Mouse (Mus musculus): ENCODE data around the gene Gpc6.

The Gpc6 gene

GRCm38 (mm10) chr14:117256192-117256591 lies 331.1 kb downstream of the Gpc6 start:
- no peak for DNase-seq

- no peak for DNase-seq
These were observed 340.5 kb downstream of the Gpc6 start for GRCm38 (mm10) chr14:117265653-117266052.

DNA sequence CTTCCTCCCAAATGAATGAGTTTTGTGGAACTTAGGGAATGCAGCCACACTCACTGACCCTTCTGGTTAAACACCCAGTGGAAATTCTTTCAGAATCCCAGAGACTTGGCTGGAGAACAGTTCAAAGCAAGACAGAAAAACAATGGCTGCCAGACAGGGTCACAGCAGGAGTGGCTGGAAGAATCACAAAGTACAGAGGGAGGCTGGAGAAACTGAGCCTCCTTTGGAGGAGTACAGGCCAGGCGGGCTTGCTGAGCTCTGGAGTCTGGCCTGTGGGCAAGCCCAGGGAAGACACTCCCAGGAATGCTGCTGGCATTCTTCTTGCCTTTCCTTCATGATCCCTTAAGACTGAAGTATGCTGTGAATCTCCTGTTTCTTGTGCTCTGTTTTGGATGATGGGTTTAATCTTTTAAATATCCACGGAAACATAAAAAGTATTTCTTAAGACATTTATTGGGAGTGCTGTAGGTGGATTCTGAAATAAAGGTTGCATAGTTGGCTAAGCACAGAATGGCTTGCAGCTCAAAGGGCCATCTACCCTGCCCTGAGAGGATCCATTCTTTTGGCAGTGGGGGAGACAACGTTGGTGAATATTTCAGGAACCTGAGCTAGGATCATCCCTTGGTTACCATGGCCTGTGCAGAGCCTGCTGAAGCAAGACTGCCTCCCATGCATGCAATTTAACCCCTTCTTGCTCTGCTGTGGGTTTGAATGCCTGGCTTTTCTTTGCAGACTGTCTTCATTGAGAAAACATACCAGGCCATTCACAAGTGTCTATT lies 342.9 kb downstream of the Gpc6 start:
- no peak for DNase-seq

DNA sequence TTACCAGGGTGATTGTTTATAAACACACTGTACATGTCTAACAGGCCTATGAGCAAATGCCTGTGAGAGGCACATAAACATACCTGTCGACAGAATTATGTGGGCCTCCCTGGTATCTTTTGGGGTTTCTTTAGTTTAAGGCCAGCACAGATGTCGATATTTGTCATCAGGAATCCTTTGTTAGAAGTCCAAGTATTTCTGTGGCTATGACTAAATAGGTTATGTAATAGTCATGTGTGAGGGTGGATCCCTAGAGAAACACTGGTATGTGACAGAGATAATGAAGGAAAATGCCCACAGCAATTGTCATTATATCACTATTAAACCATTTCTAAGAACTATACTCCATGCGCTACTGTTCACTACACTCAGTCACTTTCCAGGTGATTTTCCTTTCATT lies 358.5 kb downstream of the Gpc6 start:
- DNase-seq = no peak

DNA sequence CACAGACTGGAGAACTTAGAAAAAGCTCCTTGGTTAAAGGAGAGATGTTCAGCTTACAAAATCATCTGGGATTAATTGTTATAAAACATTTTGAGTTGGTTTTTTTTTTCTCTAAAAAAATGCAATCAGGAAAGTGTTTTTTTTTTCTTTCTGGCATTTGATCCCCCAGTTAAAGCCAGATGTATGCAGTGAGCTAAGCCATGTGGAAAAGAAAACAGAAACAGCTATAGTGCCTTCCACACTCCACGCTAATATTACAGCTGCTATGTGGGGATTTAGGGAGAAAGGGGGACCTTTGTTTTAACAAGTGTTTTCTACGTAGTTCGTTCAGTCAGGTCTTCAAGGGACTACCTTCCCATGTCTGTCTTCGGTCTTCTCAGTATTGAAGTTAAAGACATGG lies 368.6 kb downstream of the Gpc6 start:
- DNase-seq = no peak

GRCm38 (mm10) chr14:117296207-117296838 lies 371.2 kb downstream of the Gpc6 start:
- DNase-seq = no peak

DNA sequence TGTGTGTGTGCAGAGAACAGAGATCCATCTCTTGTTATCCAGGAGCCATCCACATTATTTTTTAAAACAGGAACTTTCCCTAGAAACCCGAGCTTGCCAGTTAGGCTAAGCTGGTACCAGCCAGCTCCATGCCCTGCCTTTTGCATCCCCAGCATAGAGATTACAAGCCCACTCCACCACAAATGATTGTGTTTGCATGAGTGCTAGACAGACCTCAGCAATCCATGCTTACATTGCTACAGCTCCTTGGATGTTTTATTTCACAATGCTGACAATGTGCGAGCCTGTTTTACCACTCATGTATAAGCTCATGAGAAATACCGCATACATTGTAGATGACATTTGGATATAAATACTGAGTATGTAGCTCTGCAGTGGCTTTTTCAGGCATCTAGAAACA lies 375.9 kb downstream of the Gpc6 start:
- DNase-seq = no peak

DNA sequence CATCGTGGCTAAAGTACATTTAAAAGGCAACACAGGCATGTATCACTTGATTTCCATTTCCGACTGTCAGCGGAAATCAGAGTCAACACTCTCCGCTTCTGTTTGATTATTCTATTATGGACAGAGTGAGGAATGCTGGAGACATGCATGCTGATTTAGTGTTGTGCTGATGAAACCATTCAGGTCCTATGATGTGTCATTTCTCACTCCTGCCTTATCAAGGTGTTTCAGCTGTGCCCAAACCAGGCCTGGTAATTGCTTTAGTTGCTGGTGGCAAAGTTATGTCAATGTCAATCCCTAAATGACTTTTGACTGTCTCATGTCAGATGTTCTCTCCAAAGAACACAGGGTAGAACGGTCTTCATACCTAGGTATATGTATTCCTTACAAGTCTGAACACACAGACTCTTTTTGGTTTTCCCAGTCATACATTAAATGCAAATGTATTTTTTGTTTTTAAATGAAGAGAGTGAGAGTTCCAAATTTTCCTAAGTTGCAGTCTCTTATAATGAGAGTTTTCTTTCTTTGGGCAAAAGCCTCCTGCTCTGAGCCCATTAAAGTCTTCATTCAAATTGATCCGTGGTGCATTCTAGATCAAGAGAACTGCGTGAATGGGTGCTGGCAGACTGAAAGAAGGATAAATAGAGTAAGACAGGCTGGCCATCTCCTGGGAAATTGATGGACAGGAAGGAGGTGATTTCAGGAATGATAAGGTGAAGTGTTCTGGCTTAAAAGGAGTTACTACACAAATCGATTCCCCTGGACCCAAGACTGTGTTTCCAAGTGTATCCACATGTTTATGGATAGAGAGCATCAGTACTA lies 379.0 kb downstream of the Gpc6 start:
- DNase-seq = no peak

DNA sequence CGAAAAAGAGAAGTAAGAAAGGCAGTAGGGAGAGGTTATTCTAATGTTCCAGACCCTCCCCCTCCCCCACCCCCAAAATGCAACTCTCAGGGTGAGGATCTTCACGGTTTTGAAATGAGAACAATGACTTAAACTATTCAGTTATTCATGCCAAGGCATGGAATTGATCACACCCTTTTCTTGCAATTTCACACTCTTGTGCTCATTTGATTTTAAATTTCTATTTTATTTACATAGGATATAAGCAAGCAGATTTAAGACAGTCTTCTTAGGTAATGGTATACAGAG lies 379.6 kb downstream of the Gpc6 start:
- DNase-seq = no peak

- no peak for DNase-seq
These were observed 384.9 kb downstream of the Gpc6 start for GRCm38 (mm10) chr14:117309997-117310520.

GRCm38 (mm10) chr14:117324214-117324613 lies 399.1 kb downstream of the Gpc6 start:
- no peak for DNase-seq

DNA sequence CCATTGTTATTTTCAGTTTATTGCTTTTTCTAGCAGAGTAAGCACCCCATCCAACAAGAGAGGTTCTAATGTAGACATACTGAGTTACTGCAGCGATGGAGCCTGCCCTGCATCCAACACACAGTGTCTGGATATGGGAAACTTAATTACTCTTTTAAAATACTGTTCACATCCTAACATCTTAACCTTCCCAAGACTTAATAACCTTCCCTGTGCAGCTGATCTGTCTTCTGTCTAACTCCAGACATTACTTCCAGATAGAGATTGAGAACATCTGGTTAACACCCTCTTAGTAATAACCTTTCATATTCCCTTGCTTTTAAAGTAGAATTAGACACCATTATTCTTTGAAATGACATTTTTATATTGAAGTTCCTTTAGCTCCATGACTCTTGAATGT lies 407.1 kb downstream of the Gpc6 start:
- DNase-seq = no peak

DNA sequence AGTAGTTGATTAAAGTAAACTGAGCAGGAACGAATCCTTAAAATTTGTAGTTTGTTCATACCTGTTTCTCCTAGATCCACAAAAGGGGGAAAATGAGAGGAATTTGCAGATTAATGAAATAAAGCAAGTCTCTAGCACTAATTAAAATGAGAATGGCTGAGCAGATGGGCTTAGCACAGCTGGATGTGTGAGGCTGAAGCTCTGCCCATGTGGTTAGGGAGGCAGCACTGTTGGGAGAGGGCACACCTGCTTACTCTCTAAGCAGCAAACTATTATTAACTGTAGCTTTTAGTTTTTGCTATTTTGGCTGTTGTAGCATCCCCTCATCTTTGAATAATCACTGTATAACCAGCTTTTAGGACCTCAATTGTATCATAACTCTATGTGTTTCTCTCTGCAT lies 412.2 kb downstream of the Gpc6 start:
- DNase-seq = no peak

DNA sequence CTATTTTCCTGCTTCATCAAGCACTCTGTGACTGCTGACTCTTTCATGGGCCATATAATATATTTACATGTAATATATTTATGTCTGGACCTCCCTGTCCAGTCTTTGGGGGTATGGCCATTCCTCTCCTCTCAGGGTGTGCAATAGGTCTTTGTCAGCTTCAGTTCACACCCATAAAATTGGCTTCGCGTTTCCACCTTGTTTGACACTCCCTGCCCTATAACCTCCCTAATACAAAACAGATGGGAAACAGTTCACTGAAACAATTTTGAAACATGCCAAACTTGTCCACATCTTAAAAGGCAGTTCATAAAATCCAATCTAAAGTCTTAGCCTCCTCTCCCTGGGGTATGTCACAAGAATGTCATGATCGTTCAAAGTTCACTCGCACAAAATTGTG lies 415.4 kb downstream of the Gpc6 start:
- DNase-seq = no peak

DNA sequence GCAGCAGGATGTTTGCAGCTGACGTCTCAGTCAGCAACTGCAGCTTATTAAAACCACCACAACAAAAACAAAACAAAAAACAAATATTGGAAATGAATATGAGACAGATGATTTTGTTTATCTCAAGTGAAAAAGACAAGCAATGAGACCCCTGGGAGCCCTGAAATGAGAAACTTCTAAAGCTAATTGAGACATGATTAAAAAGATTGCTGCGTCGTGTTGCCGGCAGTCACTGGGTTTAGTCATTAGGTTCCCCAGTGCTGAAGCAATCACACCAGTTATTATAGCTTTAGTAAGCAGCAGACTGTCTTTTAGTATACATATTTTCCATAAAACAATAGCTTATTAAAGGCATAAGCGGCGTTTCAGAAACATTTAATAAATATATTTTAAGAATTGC lies 419.4 kb downstream of the Gpc6 start:
- DNase-seq = no peak

GRCm38 (mm10) chr14:117346372-117346885 lies 421.3 kb downstream of the Gpc6 start:
- DNase-seq = no peak

- DNase-seq = no peak
These were observed 426.2 kb downstream of the Gpc6 start for GRCm38 (mm10) chr14:117351296-117351695.

DNA sequence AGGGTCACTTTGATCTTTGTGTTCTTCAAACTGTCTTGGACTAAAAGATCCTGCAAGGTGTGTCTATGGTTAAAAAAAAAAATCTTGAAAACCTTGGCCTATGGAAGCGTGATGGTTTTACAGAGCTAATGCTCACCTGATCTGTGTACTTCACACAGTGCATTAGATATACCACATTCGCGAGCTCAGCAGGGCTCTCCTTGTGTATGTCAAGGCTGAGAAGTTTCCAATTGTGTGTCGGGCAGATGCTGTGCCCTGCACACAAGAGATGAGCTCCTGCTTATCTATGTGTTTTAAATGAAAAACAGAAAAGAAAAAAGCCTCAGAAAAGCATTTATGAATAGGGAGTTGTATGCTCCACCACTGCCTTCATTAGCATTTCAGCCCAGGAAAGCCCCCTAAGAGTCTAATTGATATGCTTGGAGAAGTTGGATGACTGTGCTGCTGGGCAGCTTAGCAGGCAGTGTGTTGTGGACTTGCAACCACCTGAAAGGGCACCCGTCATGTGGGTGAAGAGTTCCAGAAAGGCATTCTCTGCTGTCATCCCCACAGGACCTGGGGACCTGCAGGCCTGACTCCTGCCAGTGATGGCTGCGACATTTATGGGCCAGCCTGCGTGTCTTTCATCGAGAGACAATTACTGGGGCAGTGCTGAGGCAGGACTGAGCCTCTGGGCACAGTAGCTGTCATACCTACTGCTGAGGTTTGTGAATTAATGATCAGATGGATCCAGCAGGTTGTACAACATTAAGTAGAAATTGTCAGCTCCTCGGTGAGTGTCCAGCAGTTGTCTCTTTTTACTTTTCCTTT lies 436.2 kb downstream of the Gpc6 start:
- no peak for DNase-seq

DNA sequence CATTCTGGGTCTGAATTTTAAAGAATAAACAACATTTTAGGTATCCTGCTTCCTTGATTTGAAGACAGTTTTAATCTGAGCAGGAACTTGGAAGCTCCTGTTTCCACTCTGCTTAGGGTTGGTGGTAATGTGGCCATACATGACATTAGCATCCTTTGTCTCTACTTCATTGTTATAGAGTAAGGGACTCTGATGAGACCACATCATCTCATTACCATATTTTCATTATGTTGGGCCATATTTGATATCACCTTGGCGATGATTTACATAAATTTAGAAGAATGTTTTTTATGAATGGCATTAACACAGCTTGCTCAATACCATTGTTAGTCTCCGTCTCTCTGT lies 436.8 kb downstream of the Gpc6 start:
- no peak for DNase-seq

GRCm38 (mm10) chr14:117369331-117369866 lies 444.3 kb downstream of the Gpc6 start:
- DNase-seq = no peak

DNA sequence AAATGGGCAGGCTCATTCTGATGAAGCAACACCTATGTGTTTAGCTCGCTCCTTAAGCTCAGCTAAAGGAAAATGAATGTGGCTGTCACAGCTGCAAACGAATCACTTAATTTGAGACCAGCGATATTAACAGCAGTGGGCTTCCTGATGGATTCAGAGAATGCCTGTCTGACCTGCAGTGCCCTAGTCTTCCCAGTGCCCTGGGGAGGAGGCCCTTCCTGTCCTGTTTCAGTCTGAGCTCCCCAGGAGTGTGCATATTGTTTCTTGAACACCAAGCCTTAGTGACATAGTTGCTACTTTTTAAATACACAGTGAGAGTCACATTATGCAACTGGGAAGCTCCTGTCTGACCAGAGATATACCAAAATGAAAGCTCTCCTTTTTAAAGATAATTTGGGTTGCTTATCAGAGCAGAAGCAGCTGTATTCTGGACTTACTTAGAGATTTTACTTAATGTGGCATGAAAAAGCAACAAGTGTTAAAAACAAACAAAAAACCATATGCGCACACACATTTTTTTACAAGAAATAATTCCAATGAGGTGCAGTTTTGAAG lies 451.8 kb downstream of the Gpc6 start:
- DNase-seq = no peak

- DNase-seq = no peak
These were observed 454.9 kb downstream of the Gpc6 start for GRCm38 (mm10) chr14:117379979-117380378.
